Mouse (Mus musculus) embryo, embryonic 11 days (tissue): ENCODE data around the gene Alkbh2.
A peak's percentile ranks its signal among the peaks of the same experiment; 100 is the strongest.

Experiments used
- DNase-seq: peaks from one replicate; pipeline ENCODE4 v3.0.0-alpha.2; 2015

Gene Alkbh2

GRCm38 (mm10) chr5:114099709-114100389, 28.2 kb downstream of the Alkbh2 start:
- DNase-seq, result peak; percentile 93

- peak; percentile 90 for DNase-seq
These were observed 36.8 kb downstream of the Alkbh2 start, which contains the start of gene Svop for GRCm38 (mm10) chr5:114091057-114091807. TSS of gene Svop (minus strand) at chr5:114091570.

- DNase-seq, result no peak
These were observed 37.5 kb downstream of the Alkbh2 start for GRCm38 (mm10) chr5:114090421-114091013.

- no peak for DNase-seq
These were observed 40.0 kb downstream of the Alkbh2 start for GRCm38 (mm10) chr5:114087875-114088480.

- no peak for DNase-seq
These were observed 42.5 kb downstream of the Alkbh2 start for GRCm38 (mm10) chr5:114085501-114085900.

GRCm38 (mm10) chr5:114077009-114077408, 51.0 kb downstream of the Alkbh2 start:
- peak; percentile 14 for DNase-seq
